In the genomic region with DNA sequence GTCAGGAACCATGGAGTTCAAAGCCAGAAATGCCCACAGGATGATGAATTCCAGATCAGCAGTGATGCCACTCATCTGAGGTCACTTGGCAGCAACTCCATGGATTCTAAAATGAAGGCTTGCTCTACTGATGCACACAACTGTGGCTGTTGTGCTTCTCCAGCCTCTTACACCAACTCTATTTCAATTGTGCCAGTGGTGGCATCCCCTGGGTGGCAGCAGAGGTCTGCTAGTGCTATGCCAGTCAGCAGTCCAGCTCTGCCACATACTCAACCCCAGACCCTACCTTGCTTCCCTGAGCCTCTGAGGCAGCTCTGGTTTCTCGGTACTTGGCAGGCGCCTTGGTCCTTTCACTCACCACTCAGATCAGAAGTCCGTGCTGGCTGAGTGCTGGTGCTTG, we compare ENCODE assay signal across 10 mouse cellular contexts. TPM values are rescaled to one million over a fixed set of nuclear protein-coding genes. Genes with fewer than 3 reads are reported as not detected.
DNase-seq lines count a peak whose midpoint lies in the region; ATAC-seq and TF ChIP-seq lines count a peak whose summit lies in the region.
"Had no signal": no experiment of that assay in that cellular context is flagged by ENCODE, and none has a peak within 500 bp of the region (broad histone marks: within the 10 kb centered on the region; RNA-seq: fewer than 3 reads in every experiment).

No protein-coding gene starts in this region.

- H3K4me3 ChIP-seq in olfactory bulb, adult 2 months (ENCODE audit: insufficient read depth, low read depth, low read length): no peak overlapping the region
- H3K4me3 ChIP-seq: limb, embryonic 10.5 days had no signal

- TF ChIP-seq POLR2A in brain, embryonic 14.5 days (IDR thresholded peaks at IDR 0.05; ENCODE audit: borderline replicate concordance, extremely low read depth, insufficient read depth, insufficient read length, poor library complexity, severe bottlenecking): no peak
- TF ChIP-seq POLR2A in olfactory bulb, adult 2 months (IDR thresholded peaks at IDR 0.05; ENCODE audit: insufficient read depth, low read depth, low read length): no peak

- TF ChIP-seq CTCF in brain, embryonic 14.5 days (IDR thresholded peaks at IDR 0.05; ENCODE audit: borderline replicate concordance, extremely low read depth, insufficient read depth, insufficient read length): peak; percentile 33; the same call in 1 of the 2 replicates
- 0 out of 2 replicates have a peak, but pooled peaks have one; percentile 20 for TF ChIP-seq CTCF in olfactory bulb, adult 2 months (IDR thresholded peaks at IDR 0.05; ENCODE audit: insufficient read depth, low read depth, low read length)

- ATAC-seq in activated CD4-positive, CD25-positive, alpha-beta regulatory T cell, adult 4 months: no peak

- H3K27ac ChIP-seq in olfactory bulb, adult 2 months (ENCODE audit: insufficient read depth, low read depth, low read length): no peak overlapping the region
- H3K27ac ChIP-seq: limb, embryonic 10.5 days had no signal

- peak; percentile 52 for DNase-seq in cerebellum, adult 9-11 months
- no peak for DNase-seq in cerebellum, adult 11 months
- peak; percentile 34 to 38 for DNase-seq in kidney, postnatal 4 days
- DNase-seq in kidney, postnatal 25 days: no peak
- DNase-seq in brain, embryonic 14.5 days (ENCODE audit: low read depth): peak; percentile 31
- DNase-seq in c-Kit-positive CD71-positive TER-119-positive erythroid progenitor cells, embryonic 14.5 days (ENCODE audit: low spot score): no peak
- DNase-seq: midbrain, embryonic 14.5 days had no signal

- peaks cover 3% of the 10 kb centered on the region for H3K4me1 ChIP-seq in olfactory bulb, adult 2 months (ENCODE audit: control insufficient read depth, insufficient read depth, low read length)
- H3K4me1 ChIP-seq: limb, embryonic 10.5 days had no signal

- 37% methylated on average over 3 of the region's 3 CpGs for WGBS in olfactory bulb, adult 2 months

RNA-seq across cellular contexts. Expression of a gene that starts 25.9 kb away (rescaled TPM):
- polyA plus RNA-seq in brain, embryonic 14.5 days (2012; rRNA removed): 4.9 and 6.0 TPM in 2 replicates
- polyA plus RNA-seq in olfactory bulb, adult 2 months (2012; ENCODE audit: insufficient read depth, insufficient read length, low replicate concordance, missing spikeins): not detected in 2 replicates
- polyA plus RNA-seq in activated CD4-positive, CD25-positive, alpha-beta regulatory T cell, adult 4 months (2017; shearing (Covaris generic)): 1 to 10 TPM; 1.5 to 1.8 TPM

Comparison
In these comparisons a context has a peak if more than half of its experiments do, and no peak if none do; other contexts are left out.
1. DNase-seq: peak in cerebellum, adult 9-11 months (single experiment), kidney, postnatal 4 days (2 of 2) and brain, embryonic 14.5 days (single experiment); none in cerebellum, adult 11 months (single experiment), kidney, postnatal 25 days (0 of 2) and c-Kit-positive CD71-positive TER-119-positive erythroid progenitor cells, embryonic 14.5 days (single experiment).